Mouse (Mus musculus) kidney, postnatal 4 days (tissue): ENCODE measurements at regions not wholly inside any gene's neighbourhood (a gene's known extent, or its start where the extent isn't known, plus 50 kb on each side); places are given as distances from the start of the nearest gene placed in this dataset.
A peak's percentile ranks its signal among the peaks of the same experiment; 100 is the strongest.

ENCODE experiments used
- DNase-seq, 2 experiments: peaks; one replicate each; pipeline ENCODE4 v3.0.0; 2021; ENCODE audit warnings: mixed read lengths in 2 of 2

DNA sequence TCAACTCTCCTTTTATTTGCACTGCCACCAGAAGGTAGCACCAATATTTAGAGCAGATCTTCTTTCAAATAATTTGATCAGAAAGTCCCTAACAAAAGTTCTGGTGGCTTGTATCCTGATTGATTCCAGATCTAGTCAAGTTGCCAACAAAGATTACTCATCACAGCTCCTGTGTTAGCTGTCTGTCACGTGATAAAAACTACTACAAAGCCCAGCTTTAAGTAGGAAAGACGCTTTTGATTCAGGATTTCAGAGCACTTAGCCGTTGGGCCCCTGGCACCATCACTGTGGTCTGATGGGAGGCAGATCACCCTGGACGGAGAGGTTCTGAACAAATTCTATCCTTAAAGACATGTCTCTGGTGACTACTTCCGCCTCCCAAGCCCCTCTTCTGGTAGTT is 241.6 kb upstream of the Il12b start:
- no peak for DNase-seq

GRCm38 (mm10) chr11:44161734-44162418 is 238.0 kb upstream of the Il12b start:
- DNase-seq, result no peak

DNA sequence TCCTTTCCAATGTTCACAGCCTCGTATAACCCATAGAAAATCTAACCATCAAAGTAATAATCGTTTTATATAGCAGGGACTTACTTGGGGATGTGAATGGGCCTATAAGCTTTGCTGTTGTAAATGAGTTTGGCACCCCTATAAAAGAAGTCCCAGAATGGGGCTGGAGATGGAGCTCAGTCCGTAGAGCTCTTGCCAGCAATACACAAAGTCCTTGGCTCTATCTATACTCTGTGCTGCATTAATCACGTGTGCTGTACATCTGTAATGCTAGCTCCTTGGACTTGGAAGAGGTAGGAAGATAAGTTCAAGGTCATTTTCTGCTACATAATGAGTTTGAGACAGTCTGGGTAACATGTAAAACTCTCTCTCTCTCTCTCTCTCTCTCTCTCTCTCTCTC is 236.8 kb upstream of the Il12b start:
- no peak for DNase-seq

GRCm38 (mm10) chr11:44163748-44164147 is 236.1 kb upstream of the Il12b start:
- no peak for DNase-seq

DNA sequence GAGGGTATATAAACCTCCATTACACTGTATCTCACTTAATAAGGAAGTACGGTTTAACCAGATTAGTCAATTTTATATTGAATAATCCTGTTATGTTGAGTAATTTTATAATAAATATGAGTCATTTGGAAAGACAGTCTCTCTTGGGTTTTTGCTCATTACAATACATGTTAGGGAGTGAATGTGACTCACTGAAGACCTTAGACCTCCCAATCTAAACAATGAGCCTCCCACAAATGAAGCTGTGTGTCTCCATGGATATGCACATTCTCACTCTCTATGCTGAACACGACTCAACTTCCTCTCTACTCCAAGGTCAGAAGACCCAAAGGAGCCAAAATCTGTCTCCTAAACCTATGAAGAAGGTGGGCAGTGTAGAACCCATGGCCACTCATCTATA is 235.7 kb upstream of the Il12b start:
- no peak for DNase-seq

- DNase-seq, result no peak
Observed at GRCm38 (mm10) chr11:44167724-44168500, 232.0 kb upstream of the Il12b start.

- DNase-seq, result no peak
Observed at GRCm38 (mm10) chr11:44172478-44172877, 227.4 kb upstream of the Il12b start.

GRCm38 (mm10) chr11:44173196-44173595 is 226.7 kb upstream of the Il12b start:
- no peak for DNase-seq

DNA sequence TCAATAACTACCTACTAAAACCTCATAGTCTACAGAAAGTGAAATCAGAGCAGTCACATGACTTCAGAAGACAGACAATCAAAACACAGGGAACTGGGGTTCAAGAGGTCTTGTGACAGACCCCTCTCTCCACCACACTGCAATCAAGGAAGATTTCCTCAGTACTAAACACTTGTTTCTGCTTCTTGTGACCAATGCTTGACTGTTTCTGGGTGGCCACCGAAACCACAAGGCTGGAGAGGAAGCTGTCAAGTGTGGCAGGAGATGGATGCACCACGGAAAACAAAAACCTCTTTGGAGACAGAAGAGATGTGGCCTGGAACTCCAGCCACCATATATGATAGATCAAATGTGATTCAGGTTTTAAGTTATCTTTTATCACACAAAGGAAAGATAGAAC is 225.3 kb upstream of the Il12b start:
- no peak for DNase-seq

- no peak for DNase-seq
Observed at GRCm38 (mm10) chr11:44179711-44180110, 220.2 kb upstream of the Il12b start.

DNA sequence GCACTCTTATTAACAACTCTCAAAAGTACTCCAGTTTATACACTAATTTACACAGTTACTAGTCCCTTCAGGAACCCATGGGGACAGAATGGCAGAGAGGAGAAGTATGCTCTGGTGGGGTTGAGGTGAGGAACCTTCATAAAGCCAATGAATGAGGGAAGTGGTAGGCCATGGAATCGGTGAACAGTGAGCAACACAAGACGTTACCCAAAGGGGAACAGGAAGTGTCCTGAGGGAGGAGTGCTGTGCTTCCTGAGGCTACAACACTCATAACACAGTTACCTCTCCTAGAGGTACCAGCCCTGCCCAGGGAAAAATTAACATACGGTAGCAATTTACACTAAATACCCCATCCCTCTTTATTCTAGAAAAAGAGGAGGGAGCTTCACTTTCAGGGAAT is 216.0 kb upstream of the Il12b start:
- no peak for DNase-seq

GRCm38 (mm10) chr11:44185218-44185890 is 214.5 kb upstream of the Il12b start:
- DNase-seq, result no peak

DNA sequence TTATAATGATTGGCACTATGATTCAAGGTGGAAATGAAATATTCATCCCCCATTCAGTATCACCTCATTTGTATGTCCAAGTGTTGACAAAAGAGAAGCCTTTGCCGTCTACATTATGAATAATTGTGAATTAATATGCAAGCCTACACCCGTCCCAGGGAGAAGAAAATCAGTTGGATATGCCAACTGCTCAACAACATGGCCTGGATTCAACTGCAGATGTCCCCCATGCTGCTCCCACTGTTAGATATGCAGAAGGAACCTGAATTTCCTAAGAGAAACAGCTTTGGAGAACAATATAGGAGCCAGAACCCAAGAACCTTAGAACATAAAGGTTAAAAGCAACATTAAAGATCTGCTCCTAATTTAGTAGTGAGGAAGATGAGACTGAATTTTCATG is 211.7 kb upstream of the Il12b start:
- no peak for DNase-seq

DNA sequence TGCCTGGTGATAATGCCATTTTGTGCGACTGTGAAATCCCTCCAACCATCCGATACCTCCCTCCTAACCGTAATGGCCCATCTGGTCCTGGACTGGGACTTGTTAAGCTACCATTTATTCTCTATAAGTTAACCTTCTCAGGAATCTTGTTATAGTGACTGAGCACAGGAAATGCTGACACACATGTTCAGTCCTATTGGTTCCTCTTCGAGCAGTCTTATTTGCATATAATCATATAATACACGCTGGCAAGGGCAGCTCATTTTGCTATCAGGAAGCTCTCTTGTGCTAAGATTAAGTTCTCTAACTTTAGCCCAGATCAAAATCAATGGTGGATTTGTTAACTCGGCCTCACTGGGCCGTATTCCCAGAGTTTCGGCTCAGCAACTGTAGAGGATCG is 206.1 kb upstream of the Il12b start:
- DNase-seq, result no peak

DNA sequence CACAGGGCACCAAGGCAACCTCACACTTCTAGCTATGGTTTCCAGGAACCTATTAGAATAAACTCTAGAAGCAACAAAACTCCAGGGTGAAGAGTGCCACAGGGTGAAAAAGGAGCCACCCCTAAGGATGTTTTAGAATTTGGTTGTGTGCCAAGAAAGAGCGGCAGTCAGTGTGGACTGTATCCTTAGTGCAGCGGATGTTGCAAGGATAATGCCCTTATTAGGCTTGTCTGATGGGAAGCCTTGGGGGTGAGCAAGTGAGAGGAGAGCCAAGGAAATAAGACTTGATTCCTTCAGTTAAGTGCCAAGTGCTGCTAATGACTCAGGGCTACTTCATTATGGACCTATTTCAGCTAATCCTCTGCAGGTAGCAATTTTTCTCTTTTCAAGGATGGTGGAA is 197.1 kb upstream of the Il12b start:
- DNase-seq, result no peak

- no peak for DNase-seq
Observed at GRCm38 (mm10) chr11:44204384-44204783, 195.5 kb upstream of the Il12b start.

DNA sequence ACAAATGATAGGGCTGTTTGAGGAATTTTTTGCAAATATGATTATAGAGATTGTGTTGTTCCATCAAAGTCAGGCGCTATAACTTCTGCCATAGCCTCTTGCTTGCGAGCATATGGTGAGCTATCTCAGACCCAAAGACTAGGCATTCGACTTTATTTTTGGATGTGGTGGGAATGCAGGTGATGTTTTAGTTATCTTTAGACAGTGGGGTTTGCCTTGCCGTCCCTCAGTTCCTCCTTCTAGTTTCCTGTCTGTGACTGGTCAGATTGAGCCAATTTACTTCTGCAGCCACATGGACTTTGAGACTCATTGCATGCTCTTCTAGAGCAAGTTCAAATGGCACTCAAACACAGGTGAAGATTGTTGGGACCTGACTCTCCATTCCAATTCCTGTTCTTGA is 193.0 kb upstream of the Il12b start:
- DNase-seq, result no peak

- peak; percentile 68 to 78 for DNase-seq
Observed at GRCm38 (mm10) chr11:44211871-44212441, 187.9 kb upstream of the Il12b start.

DNA sequence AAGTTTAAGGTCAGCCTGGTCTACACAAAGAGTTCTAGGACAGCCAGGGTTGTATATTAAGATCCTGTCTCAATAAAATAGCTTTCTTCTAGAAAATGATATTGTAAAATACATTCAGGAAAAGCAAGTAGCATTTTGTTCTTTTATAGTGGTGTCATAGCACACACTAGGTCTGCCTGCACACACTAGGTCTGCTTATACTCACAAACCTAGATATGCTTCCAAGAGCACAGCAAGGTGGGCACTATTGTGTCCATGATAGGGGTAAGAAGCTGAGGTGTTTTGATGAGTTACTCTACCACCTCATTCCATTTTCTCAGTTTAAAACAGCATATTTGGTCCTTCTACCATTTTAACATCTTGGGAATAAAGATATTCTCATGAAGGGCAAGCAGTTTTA is 185.8 kb upstream of the Il12b start:
- DNase-seq, result no peak

GRCm38 (mm10) chr11:44216346-44216745 is 183.5 kb upstream of the Il12b start:
- DNase-seq, result no peak

- DNase-seq, result peak; percentile 47 to 64
Observed at GRCm38 (mm10) chr11:44219971-44220370, 179.9 kb upstream of the Il12b start.

DNA sequence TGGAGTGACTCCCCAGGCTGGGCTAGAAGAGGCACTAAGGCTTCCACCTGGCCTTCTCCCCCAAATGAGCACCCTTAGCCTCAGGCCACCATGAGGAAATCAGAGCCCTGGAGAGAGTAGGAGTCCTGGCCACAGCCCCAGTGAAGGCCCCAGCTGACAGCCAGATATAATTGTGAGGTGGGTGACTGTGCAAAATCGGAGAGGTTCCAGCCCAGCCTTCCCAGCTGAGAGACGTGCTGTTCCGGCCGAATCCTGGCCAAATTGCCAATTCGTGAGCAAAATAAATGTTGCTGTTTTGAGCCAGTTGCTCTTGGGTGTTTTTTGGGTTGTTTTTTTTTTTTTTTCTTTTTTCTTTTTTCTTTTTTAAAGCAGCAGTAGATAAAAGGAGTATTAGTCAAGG is 169.9 kb upstream of the Il12b start:
- peak; percentile 8 to 16 for DNase-seq

- DNase-seq, result no peak
Observed at GRCm38 (mm10) chr11:44235456-44235855, 164.4 kb upstream of the Il12b start.

- no peak for DNase-seq
Observed at GRCm38 (mm10) chr11:44238051-44238450, 161.8 kb upstream of the Il12b start.
